Mouse (Mus musculus) hindbrain, embryonic 12.5 days (tissue): Measurements from ENCODE around the gene Nbas. TPM values are rescaled to one million over a fixed set of nuclear protein-coding genes. Genes with fewer than 3 reads are reported as not detected.

Experiments
- ATAC-seq: fragments of 200-750 bp; cut with Nextera tagmentation; 2 replicates; pipeline ENCODE4 v1.8.0; 2017; ENCODE audit warnings: moderate TSS enrichment; ENCODE audit not compliant: low FRiP score
- H3K27ac ChIP-seq: fragments of 300-500 bp; sonication (generic); 2 replicates; pipeline ENCODE4 v1.5.1; 2016; ENCODE audit warnings: mild to moderate bottlenecking
- H3K27me3 ChIP-seq: fragments of 300-500 bp; sonication (generic); 2 replicates; pipeline ENCODE4 v1.6.1; 2016; ENCODE audit warnings: mild to moderate bottlenecking
- H3K36me3 ChIP-seq: fragments of 300-500 bp; sonication (generic); 2 replicates; pipeline ENCODE4 v1.6.1; 2016; ENCODE audit warnings: mild to moderate bottlenecking
- H3K4me1 ChIP-seq: fragments of 300-500 bp; sonication (generic); 2 replicates; pipeline ENCODE4 v1.6.1; 2016
- H3K4me2 ChIP-seq: fragments of 300-500 bp; sonication (generic); replicated peaks from 2 replicates; pipeline ENCODE4 v1.6.1; 2016; ENCODE audit warnings: mild to moderate bottlenecking
- H3K4me3 ChIP-seq: fragments of 300-500 bp; sonication (generic); 2 replicates; pipeline ENCODE4 v1.5.1; 2016; ENCODE audit warnings: mild to moderate bottlenecking
- H3K9ac ChIP-seq: fragments of 300-500 bp; sonication (generic); 2 replicates; pipeline ENCODE4 v1.6.1; 2016; ENCODE audit warnings: mild to moderate bottlenecking, moderate library complexity
- H3K9me3 ChIP-seq: fragments of 300-500 bp; sonication (generic); replicated peaks from 2 replicates; pipeline ENCODE4 v1.6.1; 2016; ENCODE audit warnings: mild to moderate bottlenecking
- WGBS: fragments of 180-500 bp; shearing (Covaris S2); methylation state at CpG from one replicate; pipeline ENCODE4 v1.1.7; 2016; 5-methylcytosine and 5-hydroxymethylcytosine counted together
- polyA plus RNA-seq: library from polyadenylated mRNA; unstranded; fragments of >200 nt; fragmentation: Nextera tagmentation; extraction: Ambion mirVana; gene quantifications from 2 replicates; pipeline ENCODE4 v1.2.1, GENCODE M21; 2016

Nbas gene
- 18.0 and 19.1 TPM in 2 replicates for polyA plus RNA-seq

GRCm38 (mm10) chr12:13268826-13269449 lies at the start of gene Nbas:
Nbas (plus strand) TSS chr12:13269133.
- H3K27ac ChIP-seq, result peak within 1 kb of the TSS; percentile 60
- peak within 1 kb of the TSS; percentile 77 for H3K9ac ChIP-seq
- peaks cover 9% of the 10 kb centered on the region for H3K4me1 ChIP-seq
- H3K27me3 ChIP-seq, result no peaks in the 10 kb centered on the region
- peaks cover under 1% of the 10 kb centered on the region; the same call in 1 of the 2 replicates for H3K36me3 ChIP-seq
- ATAC-seq, result peak; percentile 96
- H3K4me2 ChIP-seq, result peak within 1 kb of the TSS; percentile 78
- H3K9me3 ChIP-seq, result no peaks in the 10 kb centered on the region
- H3K4me3 ChIP-seq, result peak within 1 kb of the TSS; percentile 88
- WGBS, result 4% methylated on average over 38 of the region's 38 CpGs

GRCm38 (mm10) chr12:13242453-13242852 lies 26.5 kb upstream of the Nbas start:
- Histone ChIP-seq H3K27ac (no peak overlapping the region), H3K27me3 (no peaks in the 10 kb centered on the region), H3K4me1 (no peaks in the 10 kb centered on the region), H3K36me3 (peaks cover 51% of the 10 kb centered on the region), H3K4me2 (no peak overlapping the region), H3K9me3 (no peaks in the 10 kb centered on the region), H3K9ac (no peak overlapping the region), H3K4me3 (no peak overlapping the region)
- ATAC-seq, result no peak

- Histone ChIP-seq H3K9me3 (no peaks in the 10 kb centered on the region), H3K4me3 (peak within 1 kb of the TSS; percentile 88), H3K27ac (peak within 1 kb of the TSS; percentile 93), H3K4me1 (0 out of 2 replicates have a peak, but pooled peaks cover 4% of the 10 kb centered on the region), H3K9ac (peak within 1 kb of the TSS; percentile 92), H3K4me2 (peak within 1 kb of the TSS; percentile 55), H3K36me3 (0 out of 2 replicates have a peak, but pooled peaks cover 6% of the 10 kb centered on the region), H3K27me3 (no peaks in the 10 kb centered on the region)
- WGBS, result 3% methylated on average over 57 of the region's 59 CpGs
- peak; percentile 94 for ATAC-seq
Observed at GRCm38 (mm10) chr12:13248691-13249572, 20.0 kb upstream of the Nbas start, which contains the start of gene Ddx1. Ddx1 (minus strand) TSS chr12:13249213.

DNA sequence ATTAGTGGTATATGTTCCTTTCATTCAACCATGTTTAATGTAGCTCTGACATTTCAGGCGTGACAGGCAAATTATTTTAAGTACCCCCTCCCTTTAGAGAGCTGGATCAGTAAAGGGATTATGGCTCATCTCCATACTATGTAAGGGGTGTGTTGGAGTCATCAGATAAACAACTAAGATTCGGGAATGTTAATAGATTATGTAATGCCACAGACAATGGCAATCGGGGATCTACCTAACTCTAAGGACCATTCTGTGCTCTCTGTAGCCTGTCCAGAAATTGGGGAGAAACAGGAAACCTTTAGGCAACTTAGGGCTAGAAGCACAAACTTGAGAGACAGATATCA lies 19.4 kb upstream of the Nbas start:
- Histone ChIP-seq H3K4me2 (peak overlapping the region; percentile 55), H3K27me3 (no peaks in the 10 kb centered on the region), H3K36me3 (0 out of 2 replicates have a peak, but pooled peaks cover under 1% of the 10 kb centered on the region), H3K4me1 (0 out of 2 replicates have a peak, but pooled peaks cover 4% of the 10 kb centered on the region), H3K9ac (peak overlapping the region; percentile 92), H3K4me3 (peak overlapping the region; percentile 88), H3K9me3 (no peaks in the 10 kb centered on the region), H3K27ac (peak overlapping the region; percentile 93)
- peak; percentile 40 for ATAC-seq
- 94% methylated on average over 3 of the region's 3 CpGs for WGBS

DNA sequence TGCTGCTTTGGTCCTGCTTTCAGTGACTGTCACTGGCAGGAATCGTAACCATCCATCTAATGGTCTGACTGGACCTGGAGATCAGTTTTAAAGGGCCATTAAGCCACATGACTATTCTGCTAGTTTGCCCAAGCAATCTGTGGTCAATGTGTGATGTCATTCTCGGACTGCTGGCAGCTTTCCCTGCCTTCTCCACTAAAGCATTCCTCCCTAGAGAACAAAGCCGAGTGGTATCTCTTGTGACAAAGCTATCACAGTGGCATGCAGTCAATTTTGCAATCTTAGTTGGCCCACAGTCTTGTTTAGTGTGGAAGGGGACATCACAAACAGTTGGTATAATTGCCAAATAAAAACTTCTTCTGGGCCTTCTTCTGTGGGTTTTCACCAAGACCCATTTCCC lies 13.9 kb upstream of the Nbas start:
- no peaks in the 10 kb centered on the region for H3K9me3 ChIP-seq
- H3K27me3 ChIP-seq, result no peaks in the 10 kb centered on the region
- H3K9ac ChIP-seq, result no peak overlapping the region
- no peaks in the 10 kb centered on the region for H3K36me3 ChIP-seq
- no peak overlapping the region for H3K4me3 ChIP-seq
- no peak overlapping the region for H3K4me2 ChIP-seq
- H3K27ac ChIP-seq, result no peak overlapping the region
- 47% methylated on average over 3 of the region's 3 CpGs for WGBS
- ATAC-seq, result no peak
- no peaks in the 10 kb centered on the region for H3K4me1 ChIP-seq

DNA sequence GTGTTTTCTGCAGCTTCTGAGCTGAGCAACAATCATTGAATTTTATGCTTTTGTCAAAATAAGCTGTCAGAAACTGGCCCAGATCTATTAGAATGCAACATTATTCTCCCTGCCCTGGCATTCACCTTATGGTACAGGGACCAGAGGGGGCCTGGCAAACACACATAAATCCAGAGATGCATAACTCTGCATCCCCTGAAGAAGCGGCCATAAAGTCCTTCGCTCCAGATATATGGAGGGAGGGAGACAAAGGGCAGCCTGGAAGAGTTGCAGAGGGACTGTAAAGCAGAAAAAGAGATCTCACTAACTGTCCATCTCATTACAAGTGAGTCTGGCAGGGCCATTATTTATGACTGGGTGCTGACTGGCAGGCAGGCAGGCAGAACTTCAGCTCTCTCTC lies 13.2 kb upstream of the Nbas start:
- no peak overlapping the region for H3K9ac ChIP-seq
- no peaks in the 10 kb centered on the region for H3K4me1 ChIP-seq
- H3K36me3 ChIP-seq, result no peaks in the 10 kb centered on the region
- no peak for ATAC-seq
- 78% methylated on average over 2 of the region's 2 CpGs for WGBS
- no peaks in the 10 kb centered on the region for H3K9me3 ChIP-seq
- no peak overlapping the region for H3K4me3 ChIP-seq
- no peak overlapping the region for H3K4me2 ChIP-seq
- no peak overlapping the region for H3K27ac ChIP-seq
- H3K27me3 ChIP-seq, result no peaks in the 10 kb centered on the region

DNA sequence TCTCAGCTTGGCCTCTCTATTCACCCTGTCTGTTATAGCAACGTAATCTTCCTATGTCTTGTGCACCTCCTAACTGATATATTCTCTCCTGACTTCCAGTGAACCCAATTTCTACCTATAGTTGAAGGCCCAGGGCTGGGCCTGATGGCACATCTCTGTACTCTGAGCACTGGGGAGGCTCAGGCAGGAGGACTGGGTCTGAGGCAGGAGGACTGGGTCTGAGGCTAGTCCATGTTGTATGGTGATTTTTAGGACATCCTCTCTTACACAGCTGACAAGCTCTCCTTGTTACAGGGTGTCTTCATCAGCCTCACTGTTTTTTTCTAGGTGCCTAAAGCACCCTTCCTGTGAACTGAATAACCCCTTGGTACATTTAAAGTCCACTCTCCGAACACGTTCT lies 521 bp upstream of the Nbas start:
- H3K9me3 ChIP-seq, result no peaks in the 10 kb centered on the region
- H3K9ac ChIP-seq, result no peak overlapping the region
- no peaks in the 10 kb centered on the region for H3K36me3 ChIP-seq
- peak overlapping the region; percentile 88 for H3K4me3 ChIP-seq
- H3K27ac ChIP-seq, result no peak overlapping the region
- H3K27me3 ChIP-seq, result no peaks in the 10 kb centered on the region
- peak; percentile 51 for ATAC-seq
- peak overlapping the region; percentile 78 for H3K4me2 ChIP-seq
- H3K4me1 ChIP-seq, result peaks cover 9% of the 10 kb centered on the region
- 44% methylated on average over 3 of the region's 3 CpGs for WGBS

DNA sequence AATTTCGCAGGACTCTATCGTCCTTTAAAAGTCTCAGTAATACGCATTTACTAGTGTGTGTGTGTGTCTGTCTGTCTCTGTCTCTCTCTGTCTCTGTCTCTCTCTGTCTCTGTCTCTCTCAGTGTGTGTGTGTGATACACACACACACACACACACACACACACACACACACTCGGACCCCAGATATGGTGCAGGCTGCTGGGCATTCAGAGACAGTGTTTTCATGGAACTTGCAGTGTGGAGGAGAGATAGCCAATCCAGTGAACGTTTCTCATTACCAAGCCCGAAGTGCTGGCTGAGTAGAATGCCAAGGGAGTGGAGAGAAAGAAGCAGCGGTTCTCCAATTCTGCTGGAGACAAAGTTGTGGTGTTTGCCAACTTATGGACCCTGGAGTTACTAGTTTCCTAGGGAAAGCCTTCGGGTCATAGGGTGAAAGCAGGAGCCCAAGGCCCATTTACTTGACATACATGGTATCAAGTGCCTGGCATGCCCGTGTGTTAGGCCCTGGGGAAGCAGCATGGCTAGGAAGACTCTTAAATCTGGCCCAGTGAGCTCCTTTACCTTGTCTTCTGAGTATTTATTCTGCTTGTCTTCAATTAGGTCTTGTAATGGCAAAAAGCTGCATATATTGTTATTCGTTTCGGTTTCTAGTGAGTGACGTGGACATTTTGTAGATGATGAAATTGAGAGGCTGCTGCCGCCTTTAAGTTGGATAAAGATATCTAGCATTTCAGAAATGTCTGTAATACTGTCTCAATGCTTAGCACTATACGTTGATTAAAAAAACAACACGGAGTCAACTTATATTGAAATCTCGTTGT lies 847 bp downstream of the Nbas start:
- H3K27me3 ChIP-seq, result no peaks in the 10 kb centered on the region
- no peak; the same call in none of the 2 replicates for ATAC-seq

GRCm38 (mm10) chr12:13291453-13291852 lies 22.5 kb downstream of the Nbas start:
- peaks cover 9% of the 10 kb centered on the region; the same call in 1 of the 2 replicates for H3K36me3 ChIP-seq
- WGBS, result 88% methylated on average over 2 of the region's 2 CpGs
- H3K9me3 ChIP-seq, result no peaks in the 10 kb centered on the region
- no peak for ATAC-seq
- no peak overlapping the region for H3K9ac ChIP-seq
- H3K4me3 ChIP-seq, result no peak overlapping the region
- no peaks in the 10 kb centered on the region for H3K4me1 ChIP-seq
- H3K27me3 ChIP-seq, result no peaks in the 10 kb centered on the region
- H3K4me2 ChIP-seq, result no peak overlapping the region
- no peak overlapping the region for H3K27ac ChIP-seq

More for the DNA sequence above, 847 bp downstream of the Nbas start:
- Histone ChIP-seq H3K4me3 (peak overlapping the region; percentile 88), H3K36me3 (peaks cover 8% of the 10 kb centered on the region), H3K27ac (no peak overlapping the region), H3K4me1 (peaks cover 9% of the 10 kb centered on the region), H3K9me3 (no peaks in the 10 kb centered on the region), H3K4me2 (peak overlapping the region; percentile 78), H3K9ac (peak overlapping the region; percentile 77)
- 51% methylated on average over 16 of the region's 16 CpGs for WGBS

DNA sequence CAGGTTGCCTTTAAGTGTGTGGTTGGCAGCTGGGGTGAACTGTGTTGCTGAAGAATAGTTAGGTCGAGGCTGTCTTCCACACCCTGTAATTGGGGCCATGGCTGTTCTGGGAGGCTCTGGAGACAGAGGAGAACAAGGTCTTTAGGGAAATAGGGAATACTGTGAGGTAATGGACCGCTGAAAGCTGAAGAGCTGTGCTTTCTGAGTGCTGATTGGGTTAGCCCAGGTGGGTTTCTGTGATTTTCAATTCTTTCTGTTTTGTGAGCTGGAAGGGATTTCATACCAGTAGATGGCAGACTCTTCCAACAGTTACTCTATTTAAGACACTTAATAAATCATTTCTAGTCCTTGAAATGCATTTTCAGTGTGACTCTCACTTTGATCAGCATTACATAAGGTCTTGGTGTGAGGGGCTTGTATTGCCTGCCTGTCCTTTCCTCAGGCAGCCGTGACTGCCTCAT lies 24.5 kb downstream of the Nbas start:
- Histone ChIP-seq H3K9ac (no peak overlapping the region), H3K4me1 (no peaks in the 10 kb centered on the region), H3K4me2 (no peak overlapping the region), H3K9me3 (no peaks in the 10 kb centered on the region), H3K27me3 (no peaks in the 10 kb centered on the region), H3K36me3 (peaks cover 16% of the 10 kb centered on the region; the same call in 1 of the 2 replicates), H3K27ac (no peak overlapping the region), H3K4me3 (no peak overlapping the region)
- 67% methylated on average over 3 of the region's 3 CpGs for WGBS
- ATAC-seq, result peak; percentile 26; the same call in 1 of the 2 replicates

DNA sequence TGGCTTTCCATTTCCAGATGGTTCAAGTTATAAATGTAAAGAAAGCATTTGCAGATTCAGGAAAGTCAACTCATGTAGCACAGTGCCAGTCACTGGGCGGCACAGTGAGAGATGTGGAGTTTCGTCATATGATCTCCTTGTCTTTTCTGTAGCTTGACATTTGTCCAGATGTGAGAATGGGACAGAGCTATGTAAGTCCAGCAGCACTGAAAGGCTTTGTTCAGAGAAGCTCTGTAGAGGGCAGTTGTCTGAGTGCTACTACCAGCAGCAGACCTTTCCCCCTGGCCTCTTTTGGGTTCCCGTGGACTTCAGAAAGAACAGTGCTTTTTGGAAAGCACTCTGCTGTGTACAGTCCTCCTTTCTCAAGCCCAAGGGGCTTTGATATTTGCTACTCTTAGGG lies 34.1 kb downstream of the Nbas start:
- ATAC-seq, result no peak
- no peak overlapping the region for H3K27ac ChIP-seq
- H3K4me1 ChIP-seq, result no peaks in the 10 kb centered on the region
- H3K36me3 ChIP-seq, result peaks cover 10% of the 10 kb centered on the region
- no peak overlapping the region for H3K9ac ChIP-seq
- WGBS, result 64% methylated on average over 3 of the region's 3 CpGs
- no peaks in the 10 kb centered on the region for H3K27me3 ChIP-seq
- H3K4me2 ChIP-seq, result no peak overlapping the region
- H3K4me3 ChIP-seq, result no peak overlapping the region
- H3K9me3 ChIP-seq, result no peaks in the 10 kb centered on the region

- Histone ChIP-seq H3K27ac (no peak overlapping the region), H3K4me3 (no peak overlapping the region), H3K9ac (no peak overlapping the region), H3K36me3 (peaks cover 18% of the 10 kb centered on the region), H3K4me2 (no peak overlapping the region), H3K9me3 (no peaks in the 10 kb centered on the region), H3K4me1 (no peaks in the 10 kb centered on the region), H3K27me3 (no peaks in the 10 kb centered on the region)
- no peak for ATAC-seq
- WGBS, result 96% methylated on average over 2 of the region's 2 CpGs
Observed at GRCm38 (mm10) chr12:13313966-13314365, 45.0 kb downstream of the Nbas start.
